Mouse (Mus musculus): Measurements from ENCODE around the gene Cxcr5. TPM values are rescaled to one million over a fixed set of nuclear protein-coding genes. Genes with fewer than 3 reads are reported as not detected.

The Cxcr5 gene
- total RNA-seq (2014; fragmentation: Nextera tagmentation) (not detected in 2 replicates), total RNA-seq (2017) (not detected in 2 replicates)

GRCm38 (mm10) chr9:44561597-44561996 is at the start of gene Cxcr5:
Gene Cxcr5 (minus strand): TSS chr9:44561877.
- 0 out of 2 replicates have a peak, but pooled peaks have one; percentile 39 for ATAC-seq (replicated peaks; ENCODE audit: poor library complexity, severe bottlenecking)

- no peak for ATAC-seq (replicated peaks; ENCODE audit: poor library complexity, severe bottlenecking)
These were observed 48.7 kb upstream of the Cxcr5 start for GRCm38 (mm10) chr9:44610371-44610770.

GRCm38 (mm10) chr9:44607306-44607705 is 45.6 kb upstream of the Cxcr5 start:
- no peak for ATAC-seq (replicated peaks; ENCODE audit: poor library complexity, severe bottlenecking)

- no peak for ATAC-seq (replicated peaks; ENCODE audit: poor library complexity, severe bottlenecking)
These were observed 45.0 kb upstream of the Cxcr5 start for GRCm38 (mm10) chr9:44606646-44607045.

GRCm38 (mm10) chr9:44605616-44606165 is 44.0 kb upstream of the Cxcr5 start:
- no peak for ATAC-seq (replicated peaks; ENCODE audit: poor library complexity, severe bottlenecking)

GRCm38 (mm10) chr9:44604779-44605615 is 43.3 kb upstream of the Cxcr5 start, which contains the start of gene Ddx6:
Gene Ddx6 (plus strand): TSS chr9:44604892.
- peak; percentile 35 for ATAC-seq (replicated peaks; ENCODE audit: poor library complexity, severe bottlenecking)

GRCm38 (mm10) chr9:44604290-44604778 is 42.7 kb upstream of the Cxcr5 start:
- ATAC-seq (replicated peaks; ENCODE audit: poor library complexity, severe bottlenecking), result peak; percentile 70

- ATAC-seq (replicated peaks; ENCODE audit: poor library complexity, severe bottlenecking), result peak; percentile 64
These were observed 42.0 kb upstream of the Cxcr5 start for GRCm38 (mm10) chr9:44603454-44604289.

- no peak for ATAC-seq (replicated peaks; ENCODE audit: poor library complexity, severe bottlenecking)
These were observed 41.1 kb upstream of the Cxcr5 start for GRCm38 (mm10) chr9:44602766-44603165.

- no peak for ATAC-seq (replicated peaks; ENCODE audit: poor library complexity, severe bottlenecking)
These were observed 39.1 kb upstream of the Cxcr5 start for GRCm38 (mm10) chr9:44600801-44601200.

- no peak for ATAC-seq (replicated peaks; ENCODE audit: poor library complexity, severe bottlenecking)
These were observed 37.9 kb upstream of the Cxcr5 start for GRCm38 (mm10) chr9:44599616-44600015.

GRCm38 (mm10) chr9:44598899-44599495 is 37.3 kb upstream of the Cxcr5 start:
- no peak for ATAC-seq (replicated peaks; ENCODE audit: poor library complexity, severe bottlenecking)

- no peak for ATAC-seq (replicated peaks; ENCODE audit: poor library complexity, severe bottlenecking)
These were observed 36.1 kb upstream of the Cxcr5 start for GRCm38 (mm10) chr9:44597742-44598141.

- no peak for ATAC-seq (replicated peaks; ENCODE audit: poor library complexity, severe bottlenecking)
These were observed 33.9 kb upstream of the Cxcr5 start for GRCm38 (mm10) chr9:44595537-44595930.

GRCm38 (mm10) chr9:44594901-44595536 is 33.3 kb upstream of the Cxcr5 start:
- ATAC-seq (replicated peaks; ENCODE audit: poor library complexity, severe bottlenecking), result no peak

- ATAC-seq (replicated peaks; ENCODE audit: poor library complexity, severe bottlenecking), result no peak
These were observed 32.2 kb upstream of the Cxcr5 start for GRCm38 (mm10) chr9:44593886-44594285.

GRCm38 (mm10) chr9:44593221-44593620 is 31.5 kb upstream of the Cxcr5 start:
- no peak for ATAC-seq (replicated peaks; ENCODE audit: poor library complexity, severe bottlenecking)

GRCm38 (mm10) chr9:44591595-44592188 is 30.0 kb upstream of the Cxcr5 start:
- no peak for ATAC-seq (replicated peaks; ENCODE audit: poor library complexity, severe bottlenecking)

GRCm38 (mm10) chr9:44590969-44591368 is 29.3 kb upstream of the Cxcr5 start:
- ATAC-seq (replicated peaks; ENCODE audit: poor library complexity, severe bottlenecking), result no peak

All from granulocyte monocyte progenitor cell, adult 5-6 weeks (primary cell).